Mouse (Mus musculus) left cerebral cortex, adult 18-20 months (tissue): ENCODE results near the gene Slc28a1. TPM values are rescaled to one million over a fixed set of nuclear protein-coding genes. Genes with fewer than 3 reads are reported as not detected.
A peak's percentile ranks its signal among the peaks of the same experiment; 100 is the strongest.
"Not testable (repeated sequence)": the region's sequence is repeated elsewhere in the genome, so short reads cannot be mapped to it uniquely, and the experiment has no call there.

Experiments used
- DNase-seq, 2 experiments: peaks; one replicate each; pipeline ENCODE4 v3.0.0; 2021 to 2022; ENCODE audit warnings: low spot score in 2 of 2, mixed read lengths in 1 of 2
- total RNA-seq, 2 experiments: library from RNA; stranded (reverse); gene quantifications; 2 replicates each; pipeline ENCODE4 v1.2.3; 2021

The Slc28a1 gene
- total RNA-seq, 2 experiments from 2014 or later = 0.16 to 0.30 TPM

DNA sequence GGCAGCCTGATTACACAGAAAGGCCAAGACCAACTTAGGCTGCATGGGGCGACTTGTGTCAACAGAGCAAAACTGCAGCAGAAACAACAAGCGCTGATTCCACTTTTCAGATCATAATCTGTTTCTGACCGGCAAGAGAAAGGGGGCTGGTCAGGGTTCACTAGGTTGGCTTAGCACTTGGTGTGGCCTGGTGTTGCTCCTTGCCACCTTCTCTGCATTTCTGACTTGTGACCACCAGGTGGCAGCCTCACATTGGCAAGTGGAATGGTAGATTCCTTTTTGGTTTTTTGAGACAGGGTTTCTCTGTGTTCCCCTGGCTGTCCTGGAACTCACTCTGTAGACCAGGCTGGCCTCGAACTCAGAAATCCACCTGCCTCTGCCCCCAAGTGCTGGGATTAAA is 47.7 kb downstream of the Slc28a1 start:
- peak; percentile 72 to 79 for DNase-seq

DNA sequence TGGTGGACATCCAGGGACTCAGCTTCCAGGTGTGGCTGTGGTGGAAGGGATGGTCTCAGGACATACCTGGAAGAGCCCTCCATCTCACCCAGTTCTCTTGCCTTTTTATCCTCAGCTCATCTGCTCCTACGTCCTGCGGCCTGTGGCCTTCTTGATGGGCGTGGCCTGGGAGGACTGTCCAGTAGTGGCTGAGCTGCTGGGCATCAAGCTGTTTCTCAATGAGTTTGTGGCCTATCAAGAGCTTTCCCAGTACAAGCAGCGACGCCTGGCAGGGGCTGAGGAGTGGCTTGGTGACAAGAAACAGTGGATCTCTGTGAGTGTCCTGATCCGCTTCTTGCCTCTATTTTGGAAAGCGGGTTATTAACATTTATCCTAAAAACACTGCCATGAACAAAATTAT is 49.8 kb downstream of the Slc28a1 start:
- DNase-seq = no peak

- peak in 1 of 2 experiments; percentile 18 for DNase-seq
Observed at GRCm38 (mm10) chr7:81167124-81167523, 52.5 kb downstream of the Slc28a1 start.

- no peak for DNase-seq
Observed at GRCm38 (mm10) chr7:81169351-81169750, 54.8 kb downstream of the Slc28a1 start.

DNA sequence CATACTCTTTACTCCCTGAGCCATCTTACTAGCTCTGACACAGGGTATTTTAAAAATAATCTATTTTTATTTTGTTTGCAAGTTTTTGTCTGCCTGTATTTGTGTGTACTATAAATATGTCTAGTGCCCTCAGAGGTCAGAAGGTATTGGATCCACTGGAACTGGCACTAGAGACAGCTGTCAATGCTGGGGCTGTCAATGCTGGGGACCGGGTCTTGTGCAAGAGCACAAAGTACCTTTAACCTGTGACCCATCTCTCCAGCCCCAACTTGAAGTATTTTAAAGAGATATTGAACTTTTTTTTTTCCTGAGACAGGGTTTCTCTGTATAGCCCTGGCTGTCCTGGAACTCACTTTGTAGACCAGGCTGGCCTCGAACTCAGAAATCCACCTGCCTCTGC is 59.3 kb downstream of the Slc28a1 start:
- no peak for DNase-seq

DNA sequence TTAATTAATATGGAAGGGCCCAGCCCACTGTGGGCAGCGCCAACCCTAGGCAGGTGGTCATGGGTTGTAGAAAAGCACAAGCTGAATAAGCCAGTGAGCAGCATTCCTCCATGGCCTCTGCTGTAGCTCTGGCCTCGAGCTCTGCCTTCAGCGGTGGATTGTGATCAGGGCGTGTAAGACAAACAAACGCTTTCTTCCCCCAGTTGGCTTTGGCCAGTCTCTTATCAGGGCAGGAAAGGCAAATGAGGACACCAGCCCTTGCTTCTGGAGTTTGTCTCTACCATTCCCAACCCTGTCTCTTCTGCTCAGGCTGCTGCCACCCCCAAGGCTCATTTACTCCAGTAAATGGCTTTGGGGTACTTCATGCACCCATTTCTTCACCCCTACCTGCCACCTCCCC is 60.1 kb downstream of the Slc28a1 start:
- DNase-seq = no peak

DNA sequence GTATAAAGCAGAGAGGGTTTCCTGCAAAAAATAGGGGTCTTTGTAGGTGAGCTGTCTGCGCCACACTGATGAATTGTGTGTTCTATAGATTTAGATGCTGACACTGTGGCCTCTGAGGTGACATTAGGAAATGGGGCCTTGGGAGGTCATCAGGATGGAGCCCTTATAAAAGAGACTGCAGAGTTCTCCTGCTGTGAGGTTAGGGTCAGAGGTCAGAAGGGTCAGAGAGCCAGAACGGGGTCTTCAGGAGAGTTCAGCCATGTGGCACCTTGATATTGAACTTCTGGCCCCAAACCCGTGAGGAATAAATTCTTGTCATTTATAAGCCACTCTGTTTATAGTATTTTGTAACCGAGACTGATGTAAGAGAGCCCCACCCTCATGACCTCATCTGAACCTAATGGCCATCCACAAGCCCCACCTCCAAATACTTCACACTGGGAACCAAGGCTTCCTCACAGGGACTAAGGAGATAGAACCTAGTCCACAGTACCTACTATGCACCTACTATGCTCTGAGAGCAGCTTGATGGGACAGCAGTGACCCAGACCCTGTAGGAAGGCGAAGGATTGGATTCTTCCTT is 61.7 kb downstream of the Slc28a1 start:
- no peak for DNase-seq

- peak; percentile 39 to 53 for DNase-seq
Observed at GRCm38 (mm10) chr7:81179494-81179893, 64.9 kb downstream of the Slc28a1 start.

DNA sequence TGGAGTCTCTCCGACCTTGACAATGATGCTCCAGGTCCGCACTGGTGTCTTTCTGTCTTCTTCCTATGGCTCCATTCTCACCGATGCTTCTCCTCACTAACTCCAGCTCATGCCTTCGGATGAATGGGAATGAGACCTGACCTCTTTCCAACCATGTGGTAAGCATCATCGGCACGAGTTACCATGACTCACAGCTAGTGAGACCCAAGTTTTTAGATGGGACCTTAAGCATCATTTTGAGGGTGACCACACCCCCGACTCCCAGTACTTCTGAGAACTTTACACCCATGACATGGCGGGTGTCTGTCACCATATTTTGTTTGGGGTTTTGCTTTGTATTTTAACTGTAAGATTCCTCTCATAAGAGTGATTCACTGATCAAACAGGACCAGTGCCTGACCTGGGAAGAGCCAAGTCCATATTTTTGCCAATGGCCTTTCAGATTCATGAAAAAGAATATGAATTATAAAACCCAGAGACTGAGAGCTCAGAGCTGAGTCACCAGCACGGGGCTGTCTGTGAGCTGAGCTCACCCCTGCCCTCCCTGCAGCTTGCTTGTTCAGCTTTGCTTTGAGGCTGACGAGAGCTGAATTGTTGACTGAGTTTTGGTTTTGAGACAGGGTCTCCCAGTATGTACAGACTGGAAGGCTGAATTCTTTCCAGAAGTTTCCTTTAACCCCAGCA is 68.0 kb downstream of the Slc28a1 start:
- DNase-seq = no peak

- no peak for DNase-seq
Observed at GRCm38 (mm10) chr7:81183181-81183580, 68.6 kb downstream of the Slc28a1 start.

GRCm38 (mm10) chr7:81184136-81184535 is 69.5 kb downstream of the Slc28a1 start:
- no peak for DNase-seq

DNA sequence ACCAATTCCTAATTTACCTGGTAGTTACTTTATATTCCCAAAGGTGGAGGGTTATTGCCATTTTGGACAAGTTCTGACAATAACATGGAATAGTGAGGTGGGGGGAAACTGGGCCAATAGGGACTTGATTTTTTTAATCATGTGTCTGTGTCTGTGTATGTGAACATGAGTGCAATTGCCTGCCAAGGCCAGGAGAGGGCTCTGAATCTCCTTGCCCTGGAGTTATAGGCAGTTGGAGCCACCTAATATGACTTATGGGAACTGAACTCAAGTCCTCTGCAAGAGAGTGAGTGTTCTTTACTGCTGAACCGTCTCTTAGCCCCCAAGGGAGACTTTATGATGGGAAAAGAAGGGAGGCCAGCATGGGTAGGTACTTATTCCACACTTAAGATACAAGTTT is 70.1 kb downstream of the Slc28a1 start:
- no peak for DNase-seq

DNA sequence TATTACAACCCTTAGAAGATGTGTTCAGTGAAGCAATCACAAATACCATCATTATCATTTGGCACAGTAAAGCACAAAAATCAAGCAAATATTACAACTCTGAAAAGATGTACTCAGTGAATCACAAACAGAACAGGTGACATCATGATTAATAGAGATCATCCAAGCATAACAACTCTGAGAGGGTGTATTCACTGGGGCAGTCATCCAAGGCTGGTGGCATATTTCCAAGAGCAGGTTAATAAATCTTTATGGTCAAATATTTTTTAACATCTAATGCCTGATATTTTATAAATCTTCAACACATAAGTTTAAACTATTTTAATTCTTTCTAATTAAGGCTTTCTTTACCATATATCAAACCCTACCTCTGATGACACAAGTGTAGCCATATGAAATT is 71.4 kb downstream of the Slc28a1 start:
- DNase-seq = not testable (repeated sequence)

- DNase-seq = no peak
Observed at GRCm38 (mm10) chr7:81189180-81189579, 74.6 kb downstream of the Slc28a1 start.

DNA sequence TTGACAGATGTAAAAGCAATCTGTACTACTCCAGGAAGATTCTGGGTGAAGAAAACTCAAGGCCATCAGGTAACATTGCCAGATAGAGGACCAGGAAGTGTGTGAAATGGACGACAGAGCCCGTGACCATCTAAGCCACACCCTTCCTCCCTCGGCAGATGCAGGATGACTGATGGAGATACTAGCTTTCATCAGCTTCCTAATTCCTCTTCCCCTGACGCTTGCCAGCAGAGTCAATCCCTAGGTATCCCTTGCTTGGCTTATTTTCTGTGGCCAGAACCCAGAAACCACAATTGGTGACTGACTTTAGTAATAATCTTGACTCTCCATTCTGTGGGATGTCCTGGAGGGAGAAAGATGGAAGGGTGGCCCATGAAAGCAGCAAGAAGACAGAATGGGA is 80.9 kb downstream of the Slc28a1 start:
- DNase-seq = no peak

- no peak for DNase-seq
Observed at GRCm38 (mm10) chr7:81196796-81197195, 82.2 kb downstream of the Slc28a1 start.

- no peak for DNase-seq
Observed at GRCm38 (mm10) chr7:81198538-81198937, 83.9 kb downstream of the Slc28a1 start.

GRCm38 (mm10) chr7:81199109-81199508 is 84.5 kb downstream of the Slc28a1 start:
- DNase-seq = no peak

DNA sequence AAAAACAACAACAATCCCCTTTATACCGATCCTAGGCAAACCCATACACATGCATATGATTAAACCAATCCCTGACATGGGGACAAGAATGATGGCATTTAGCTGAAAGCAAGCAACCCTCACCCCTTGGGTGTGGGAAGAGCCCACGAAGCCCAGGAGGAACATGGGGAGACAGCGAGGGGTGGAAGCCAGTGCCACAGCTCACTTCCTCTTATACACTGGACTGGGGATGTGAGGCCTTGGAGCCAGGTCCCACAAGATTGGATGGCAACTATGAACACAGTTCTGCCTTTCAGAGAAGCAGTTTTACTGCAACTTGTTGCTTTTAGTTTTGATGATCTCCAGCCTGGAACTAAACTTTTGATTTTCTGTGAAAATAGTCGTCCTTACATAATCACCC is 85.2 kb downstream of the Slc28a1 start:
- DNase-seq = no peak

DNA sequence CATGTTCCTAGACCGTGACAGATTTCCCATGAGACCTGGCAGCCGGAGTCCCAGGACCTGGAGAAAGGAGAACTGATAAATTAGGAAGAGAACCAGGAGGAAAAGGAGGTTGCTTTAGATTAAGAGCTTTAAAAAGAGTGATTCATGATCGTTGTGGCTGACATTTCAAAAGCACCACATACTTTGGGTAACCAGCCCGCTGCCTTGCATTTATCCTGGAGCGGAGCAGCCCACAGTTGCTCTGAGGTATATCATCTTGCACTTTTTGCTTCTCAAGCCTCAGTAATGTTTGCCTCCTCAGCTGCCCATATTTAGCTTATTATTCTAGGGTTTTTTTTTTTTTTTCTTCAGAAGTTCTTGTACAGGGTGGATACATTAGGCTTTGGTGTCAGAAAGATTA is 87.8 kb downstream of the Slc28a1 start:
- DNase-seq = no peak

GRCm38 (mm10) chr7:81203576-81203975 is 89.0 kb downstream of the Slc28a1 start:
- DNase-seq = not testable (repeated sequence)

DNA sequence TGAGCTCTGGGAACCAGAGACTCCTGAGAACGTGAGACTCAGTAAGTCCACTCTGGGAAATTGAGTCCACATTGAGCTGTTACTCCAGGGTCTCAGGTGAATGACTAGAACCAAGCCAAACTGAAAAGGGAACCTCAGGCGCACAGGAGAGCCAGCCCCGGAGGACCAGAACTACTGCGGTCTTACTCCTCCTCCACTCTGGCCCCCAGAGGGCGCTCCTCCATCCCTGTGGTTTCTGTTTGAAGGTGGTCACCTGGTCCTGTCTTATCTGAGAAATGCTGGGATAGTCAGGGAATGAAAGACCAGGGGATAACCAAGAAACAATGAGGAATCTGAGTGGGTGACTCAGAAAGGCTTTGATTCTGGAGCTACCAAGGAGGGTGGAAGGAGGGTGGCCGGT is 94.3 kb downstream of the Slc28a1 start:
- DNase-seq = peak; percentile 53 to 72
